Mouse (Mus musculus): Measurements from ENCODE around the gene Irgm1. TPM values are rescaled to one million over a fixed set of nuclear protein-coding genes. Genes with fewer than 3 reads are reported as not detected.

The Irgm1 gene
- polyA plus RNA-seq, 1 experiment from 2014 or later, result 2.2 TPM

DNA sequence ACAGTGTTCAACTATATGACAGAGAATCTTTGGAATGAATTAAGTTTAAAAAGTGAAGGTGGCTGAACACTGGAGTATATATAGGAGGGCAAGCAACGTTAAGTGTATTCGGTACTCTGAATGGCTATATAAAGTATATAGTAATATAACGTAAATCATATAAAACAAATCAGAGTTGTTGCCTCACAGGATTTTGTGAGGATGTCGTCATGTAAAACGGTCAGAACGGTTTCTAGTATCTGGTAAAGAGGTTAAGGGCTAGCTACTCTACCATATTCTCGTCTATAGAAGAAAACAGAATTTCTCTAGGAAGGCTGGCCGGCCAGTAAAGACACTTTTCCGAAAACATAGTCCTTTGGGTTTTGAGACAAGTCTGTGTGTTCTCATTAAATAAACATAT, 53.7 kb downstream of the Irgm1 start:
- no peak for ATAC-seq (ENCODE audit: insufficient number of reproducible peaks, insufficient read depth, low FRiP score, low TSS enrichment, low read depth)
- Histone ChIP-seq H3K27me3 (0 out of 2 replicates have a peak, but pooled peaks cover 3% of the 10 kb centered on the region), H3K9ac (replicated peaks) (peak overlapping the region; percentile 85), H3K4me3 (replicated peaks) (peak overlapping the region; percentile 89), H3K9me3 (no peaks in the 10 kb centered on the region), H3K4me1 (replicated peaks) (peaks cover 18% of the 10 kb centered on the region), H3K36me3 (peaks cover 22% of the 10 kb centered on the region), H3K27ac (peak overlapping the region; percentile 91), H3K4me2 (peak overlapping the region; percentile 91)
- WGBS, result 8% methylated on average over 9 of the region's 9 CpGs

DNA sequence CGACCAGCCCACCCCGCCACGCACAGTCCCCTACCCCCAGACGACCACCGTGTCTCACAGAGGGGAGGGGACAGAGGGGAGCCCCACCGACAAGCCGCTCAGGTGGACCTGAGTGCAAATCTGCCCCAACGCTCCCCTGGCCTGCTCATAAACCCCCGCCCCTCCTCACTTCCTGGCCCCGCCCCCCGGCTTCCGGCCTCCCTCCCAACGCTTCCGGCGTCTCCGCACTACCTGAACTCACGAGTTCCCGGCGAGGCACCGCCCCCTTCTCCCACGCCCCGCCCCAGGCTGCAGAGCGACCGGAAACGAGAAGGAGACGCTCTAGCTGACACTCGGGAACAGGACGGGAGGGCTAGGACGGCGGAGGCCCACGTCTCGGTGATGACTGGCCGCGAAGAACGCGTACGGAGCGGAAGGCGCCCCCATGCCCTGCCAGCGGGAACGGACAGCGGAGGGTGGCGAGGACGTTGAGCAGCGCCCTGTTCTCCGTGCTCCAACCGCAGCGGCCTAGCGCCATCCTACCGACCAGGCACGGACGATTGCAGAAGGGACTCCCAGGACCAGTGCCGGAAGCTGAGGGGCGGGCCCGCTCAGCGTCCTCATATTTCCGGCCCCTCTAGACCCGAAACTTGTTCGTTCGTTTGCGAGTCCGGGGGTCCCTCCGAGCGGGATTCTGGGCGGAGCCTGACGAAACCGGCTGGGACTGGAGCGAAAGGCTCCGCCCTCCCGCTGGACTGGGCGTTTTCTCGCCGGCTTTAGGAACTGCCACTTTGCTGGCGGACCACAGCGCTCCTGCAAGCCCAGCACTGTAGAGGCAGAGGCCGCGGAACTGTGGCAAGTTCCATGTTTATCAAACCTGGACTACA, 54.5 kb downstream of the Irgm1 start, which contains the start of gene Trim41:
Trim41 (minus strand) TSS at position 554 of the 866 bp plus-strand sequence.
- ATAC-seq (ENCODE audit: insufficient number of reproducible peaks, insufficient read depth, low FRiP score, low TSS enrichment, low read depth), result peak; percentile 98
- H3K27me3 ChIP-seq, result no peaks in the 10 kb centered on the region
- WGBS, result under 1% methylated on average over 74 of the region's 77 CpGs
- peak within 1 kb of the TSS; percentile 91 for H3K27ac ChIP-seq
- peak within 1 kb of the TSS; percentile 89 for H3K4me3 ChIP-seq (replicated peaks)
- H3K9ac ChIP-seq (replicated peaks), result peak within 1 kb of the TSS; percentile 85
- no peaks in the 10 kb centered on the region for H3K9me3 ChIP-seq
- H3K4me1 ChIP-seq (replicated peaks), result peaks cover 18% of the 10 kb centered on the region
- H3K4me2 ChIP-seq, result peak within 1 kb of the TSS; percentile 91
- H3K36me3 ChIP-seq, result peaks cover 29% of the 10 kb centered on the region

DNA sequence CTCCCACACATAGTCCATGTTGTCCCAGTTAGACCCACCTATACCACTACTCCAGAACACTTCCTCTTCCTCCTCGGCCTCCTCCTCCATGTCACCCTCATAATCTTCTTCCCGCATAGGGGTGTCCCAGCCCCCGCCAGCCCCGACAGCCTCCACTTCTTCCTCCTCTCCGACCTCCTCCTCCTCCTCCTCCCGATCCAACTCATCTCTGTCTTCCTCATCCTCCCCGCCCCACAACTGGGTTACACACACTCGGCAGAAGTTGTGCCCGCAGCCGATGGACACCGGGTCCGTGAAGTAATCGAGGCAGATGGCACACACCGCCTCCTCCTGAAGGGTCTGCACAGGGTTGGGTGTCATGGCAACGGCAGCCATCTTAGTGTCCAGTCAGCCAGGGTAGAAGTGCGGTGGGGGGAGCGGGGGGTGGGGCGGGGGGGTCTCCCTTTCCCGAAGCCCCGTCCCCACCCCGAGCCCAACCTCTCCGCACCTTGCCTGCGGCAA, 55.2 kb downstream of the Irgm1 start:
- peaks cover 18% of the 10 kb centered on the region for H3K4me1 ChIP-seq (replicated peaks)
- peaks cover 36% of the 10 kb centered on the region for H3K36me3 ChIP-seq
- H3K4me3 ChIP-seq (replicated peaks), result peak overlapping the region; percentile 89
- H3K9ac ChIP-seq (replicated peaks), result peak overlapping the region; percentile 85
- peak overlapping the region; percentile 91 for H3K4me2 ChIP-seq
- 4% methylated on average over 23 of the region's 23 CpGs for WGBS
- no peaks in the 10 kb centered on the region for H3K27me3 ChIP-seq
- no peaks in the 10 kb centered on the region for H3K9me3 ChIP-seq
- H3K27ac ChIP-seq, result peak overlapping the region; percentile 91
- peak; percentile 43 for ATAC-seq (ENCODE audit: insufficient number of reproducible peaks, insufficient read depth, low FRiP score, low TSS enrichment, low read depth)

DNA sequence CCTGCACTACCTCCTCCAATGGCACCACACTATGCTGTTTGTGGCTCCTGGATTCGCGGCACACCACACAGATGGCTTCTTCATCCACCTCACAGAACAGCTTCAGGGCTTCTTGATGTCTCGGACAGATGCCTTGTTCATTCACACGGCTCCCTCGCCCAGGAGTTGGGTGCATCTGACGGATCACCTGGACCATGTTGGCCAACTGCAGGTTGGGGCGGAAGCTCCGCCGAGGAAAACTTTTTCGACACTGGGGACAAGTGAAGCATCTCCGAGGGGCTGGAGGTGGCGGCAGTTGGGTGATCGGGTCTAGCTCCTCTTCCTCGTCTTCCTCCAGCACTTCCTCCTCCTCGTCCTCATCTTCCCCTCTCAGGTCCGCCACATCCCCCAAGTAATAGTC, 55.6 kb downstream of the Irgm1 start:
- no peak for ATAC-seq (ENCODE audit: insufficient number of reproducible peaks, insufficient read depth, low FRiP score, low TSS enrichment, low read depth)
- H3K4me2 ChIP-seq, result peak overlapping the region; percentile 91
- H3K9ac ChIP-seq (replicated peaks), result peak overlapping the region; percentile 85
- no peaks in the 10 kb centered on the region for H3K27me3 ChIP-seq
- H3K9me3 ChIP-seq, result no peaks in the 10 kb centered on the region
- peaks cover 18% of the 10 kb centered on the region for H3K4me1 ChIP-seq (replicated peaks)
- no peak overlapping the region for H3K27ac ChIP-seq
- H3K36me3 ChIP-seq, result peaks cover 41% of the 10 kb centered on the region
- peak overlapping the region; percentile 89 for H3K4me3 ChIP-seq (replicated peaks)
- 78% methylated on average over 16 of the region's 16 CpGs for WGBS

DNA sequence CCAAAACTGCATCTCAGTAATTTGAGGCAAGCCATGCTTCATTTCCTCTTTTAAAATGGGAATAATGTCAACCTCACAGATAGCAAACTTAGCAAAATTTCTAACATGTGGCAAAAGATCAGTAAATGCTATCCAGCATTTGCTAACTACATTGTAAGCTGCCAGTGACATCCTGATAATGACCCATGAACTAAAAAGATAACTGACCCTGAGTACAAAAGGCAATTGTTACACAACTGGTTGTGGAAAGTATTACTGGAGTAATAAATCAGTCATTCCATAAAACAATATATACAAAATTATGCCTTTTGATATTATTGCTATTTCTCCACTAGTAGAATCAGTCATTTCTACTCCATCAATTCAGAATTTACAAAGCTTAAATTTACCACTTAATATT, 57.7 kb downstream of the Irgm1 start:
- peaks cover 60% of the 10 kb centered on the region for H3K36me3 ChIP-seq
- ATAC-seq (ENCODE audit: insufficient number of reproducible peaks, insufficient read depth, low FRiP score, low TSS enrichment, low read depth), result no peak
- H3K9me3 ChIP-seq, result no peaks in the 10 kb centered on the region
- H3K4me2 ChIP-seq, result no peak overlapping the region
- H3K4me3 ChIP-seq (replicated peaks), result no peak overlapping the region
- peaks cover 18% of the 10 kb centered on the region for H3K4me1 ChIP-seq (replicated peaks)
- no peak overlapping the region for H3K9ac ChIP-seq (replicated peaks)
- H3K27me3 ChIP-seq, result no peaks in the 10 kb centered on the region
- no peak overlapping the region for H3K27ac ChIP-seq

Other genes starting within 250 kb of the Irgm1 start
- gene Rack1, start 71.4 kb downstream of the Irgm1 start, polyA plus RNA-seq (2016; fragmentation: Nextera tagmentation; extraction: Ambion mirVana), result 646 and 685 TPM in 2 replicates
- gene Trim41, start 54.3 kb downstream of the Irgm1 start, polyA plus RNA-seq (2016; fragmentation: Nextera tagmentation; extraction: Ambion mirVana), result 6.0 and 7.3 TPM in 2 replicates
- gene Trim7, start 45.5 kb downstream of the Irgm1 start, polyA plus RNA-seq (2016; fragmentation: Nextera tagmentation; extraction: Ambion mirVana), result 0.34 and 1.3 TPM in 2 replicates
- 4.2 and 13.6 TPM in 2 replicates for gene Gm12184, start 45.0 kb downstream of the Irgm1 start, polyA plus RNA-seq (2016; fragmentation: Nextera tagmentation; extraction: Ambion mirVana)
- gene Gm5431, start 30.5 kb upstream of the Irgm1 start, polyA plus RNA-seq (2016; fragmentation: Nextera tagmentation; extraction: Ambion mirVana), result 0.15 TPM in 2 replicates
- gene Psme2b, start 74.5 kb upstream of the Irgm1 start, polyA plus RNA-seq (2016; fragmentation: Nextera tagmentation; extraction: Ambion mirVana), result 0.85 and 2.3 TPM in 2 replicates
- 0.18 TPM in 1 of 2 replicates, not detected in the other for gene Olfr56, start 107.2 kb upstream of the Irgm1 start, polyA plus RNA-seq (2016; fragmentation: Nextera tagmentation; extraction: Ambion mirVana)
- gene 9930111J21Rik1, start 107.7 kb upstream of the Irgm1 start, polyA plus RNA-seq (2016; fragmentation: Nextera tagmentation; extraction: Ambion mirVana), result 0.19 and 0.54 TPM in 2 replicates
- gene Gm12185, start 120.5 kb upstream of the Irgm1 start, polyA plus RNA-seq (2016; fragmentation: Nextera tagmentation; extraction: Ambion mirVana), result not detected in 2 replicates
- gene Tgtp1, start 122.5 kb upstream of the Irgm1 start, polyA plus RNA-seq (2016; fragmentation: Nextera tagmentation; extraction: Ambion mirVana), result not detected in 2 replicates
- 0.23 and 0.26 TPM in 2 replicates for gene 9930111J21Rik2, start 179.6 kb upstream of the Irgm1 start, polyA plus RNA-seq (2016; fragmentation: Nextera tagmentation; extraction: Ambion mirVana)
- gene Tgtp2, start 192.5 kb upstream of the Irgm1 start, polyA plus RNA-seq (2016; fragmentation: Nextera tagmentation; extraction: Ambion mirVana), result not detected in 2 replicates
- 0.56 and 0.69 TPM in 2 replicates for gene Ifi47, start 204.9 kb upstream of the Irgm1 start, polyA plus RNA-seq (2016; fragmentation: Nextera tagmentation; extraction: Ambion mirVana)
- gene Olfr1396, start 243.2 kb upstream of the Irgm1 start, polyA plus RNA-seq (2016; fragmentation: Nextera tagmentation; extraction: Ambion mirVana), result not detected in 2 replicates